Mouse (Mus musculus) olfactory bulb, adult 2 months (tissue): Measurements from ENCODE around the gene Ttc39b.

Experiments used
- CTCF ChIP-seq: fragments of 200-500 bp; IDR thresholded peaks from 2 replicates; pipeline ENCODE4 v1.5.1; 2012; ENCODE audit warnings: low read depth, mild to moderate bottlenecking, low read length, moderate library complexity; ENCODE audit not compliant: insufficient read depth
- POLR2A ChIP-seq: fragments of 200-500 bp; IDR thresholded peaks from 2 replicates; pipeline ENCODE4 v1.6.1; 2012; ENCODE audit warnings: mild to moderate bottlenecking, low read depth, low read length, moderate library complexity; ENCODE audit not compliant: insufficient read depth

DNA sequence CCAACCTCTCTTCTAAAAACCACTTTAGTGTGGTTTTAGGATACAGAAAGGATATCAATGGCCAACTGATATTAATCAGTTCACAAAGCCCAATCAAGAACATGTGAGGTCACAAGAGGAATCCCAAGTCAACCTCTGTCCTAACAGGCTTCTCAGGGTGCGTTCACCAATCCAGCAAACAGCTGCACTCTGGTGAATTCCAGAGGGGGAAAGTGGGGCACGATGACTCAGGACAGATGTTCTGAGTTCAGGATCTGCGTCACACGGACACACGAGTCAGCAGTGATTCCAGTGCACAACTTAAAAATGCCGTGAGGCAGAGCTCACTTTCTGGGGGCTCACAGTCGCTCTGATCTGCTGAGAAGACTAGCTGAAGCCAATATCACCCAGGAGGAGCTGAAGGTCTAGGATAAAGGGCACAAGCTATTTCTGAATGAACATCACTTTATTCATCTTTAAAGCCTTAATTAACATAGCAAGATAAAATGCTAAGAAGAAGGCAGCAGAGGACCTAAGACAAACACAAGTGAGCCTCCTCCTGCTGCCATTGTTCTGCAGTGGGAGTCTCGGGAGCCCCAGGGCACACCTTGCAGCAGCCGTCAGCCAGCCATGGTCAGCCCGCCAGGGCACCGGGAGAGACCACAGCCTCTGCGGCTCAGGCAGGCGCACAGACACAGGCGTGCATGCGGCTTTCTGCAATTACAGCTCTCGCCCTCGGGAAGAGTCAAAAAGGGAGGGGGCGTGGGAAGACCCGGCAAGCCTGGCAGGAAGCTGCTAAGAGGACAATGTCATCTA lies 39.9 kb downstream of the Ttc39b start:
- TF ChIP-seq POLR2A, result no peak
- TF ChIP-seq CTCF, result no peak
